Mouse (Mus musculus): ENCODE data around the gene Micall2.

DNA sequence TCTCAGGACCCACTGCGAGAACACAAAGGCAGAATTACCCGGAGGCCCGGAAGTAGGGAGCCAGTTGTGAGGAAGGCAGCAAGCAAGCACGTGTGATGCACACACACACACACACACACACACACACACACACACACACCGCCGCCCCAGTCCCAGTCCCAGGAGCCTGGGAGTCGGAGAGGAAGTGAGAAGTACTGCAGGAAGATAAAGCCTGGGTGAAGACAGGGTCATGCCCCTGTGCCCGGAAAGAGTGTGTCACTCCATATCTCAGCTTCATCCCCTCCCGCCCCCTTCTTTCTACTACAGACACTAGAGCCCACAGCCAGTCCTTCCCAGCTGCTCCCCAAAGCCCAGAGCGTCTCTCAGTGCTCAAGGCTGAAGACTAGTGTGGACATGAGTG is 33.9 kb downstream of the Micall2 start:
- TF ChIP-seq CTCF (IDR thresholded peaks at IDR 0.05; ENCODE audit: low read depth, low read length) (no peak), POLR2A (IDR thresholded peaks at IDR 0.05; ENCODE audit: borderline replicate concordance, low read depth, low read length) (no peak)
